Mouse (Mus musculus) kidney, postnatal 0 days (tissue): Measurements from ENCODE around the gene Glrp1. TPM values are rescaled to one million over a fixed set of nuclear protein-coding genes. Genes with fewer than 3 reads are reported as not detected.

Source experiments
- ATAC-seq: fragments of 200-750 bp; cut with Nextera tagmentation; replicated peaks from 2 replicates; pipeline ENCODE4 v1.8.0; 2017; ENCODE audit warnings: low read depth, moderate number of reproducible peaks, moderate TSS enrichment, moderate library complexity; ENCODE audit not compliant: low FRiP score
- DNase-seq: peaks from one replicate; pipeline ENCODE4 v3.0.0-alpha.2; 2016; ENCODE audit warnings: low spot score
- H3K27ac ChIP-seq: fragments of 300-500 bp; sonication (generic); 2 replicates; pipeline ENCODE4 v1.5.1; 2014; ENCODE audit warnings: mild to moderate bottlenecking
- H3K27me3 ChIP-seq: fragments of 300-500 bp; sonication (generic); 2 replicates; pipeline ENCODE4 v1.6.1; 2014; ENCODE audit warnings: low read length, mixed read lengths; ENCODE audit not compliant: insufficient read depth
- H3K36me3 ChIP-seq: fragments of 300-500 bp; sonication (generic); 2 replicates; pipeline ENCODE4 v1.6.1; 2014; ENCODE audit warnings: low read length, mixed read lengths; ENCODE audit not compliant: insufficient read depth
- H3K4me1 ChIP-seq: fragments of 300-500 bp; sonication (generic); replicated peaks from 2 replicates; pipeline ENCODE4 v1.6.1; 2014; ENCODE audit warnings: antibody characterized with exemption, low read length, mixed read lengths; ENCODE audit not compliant: insufficient read depth
- H3K4me2 ChIP-seq: fragments of 300-500 bp; sonication (generic); 2 replicates; pipeline ENCODE4 v1.6.1; 2014; ENCODE audit warnings: mild to moderate bottlenecking, low read length, moderate library complexity, mixed read lengths
- H3K4me3 ChIP-seq: fragments of 300-500 bp; sonication (generic); replicated peaks from 2 replicates; pipeline ENCODE4 v1.5.1; 2014; ENCODE audit warnings: low read depth, low read length
- H3K9ac ChIP-seq: fragments of 300-500 bp; sonication (generic); 2 replicates; pipeline ENCODE4 v1.6.1; 2014; ENCODE audit warnings: low read depth, low read length
- H3K9me3 ChIP-seq: fragments of 300-500 bp; sonication (generic); replicated peaks from 2 replicates; pipeline ENCODE4 v1.6.1; 2016; ENCODE audit warnings: low read length, inconsistent platforms, mixed read lengths
- CTCF ChIP-seq: IDR thresholded peaks from 2 replicates; pipeline ENCODE4 v1.5.1; 2016; ENCODE audit warnings: antibody characterized with exemption, low read depth, mild to moderate bottlenecking, moderate library complexity
- WGBS: fragments of 180-500 bp; shearing (Covaris S2); extraction: QIAGEN DNeasy Blood & Tissue Kit; methylation state at CpG from one replicate; pipeline ENCODE4 v1.1.7; 2014; 5-methylcytosine and 5-hydroxymethylcytosine counted together
- polyA plus RNA-seq: library from polyadenylated mRNA; unstranded; fragments of >200 nt; fragmentation: Nextera tagmentation; extraction: Ambion mirVana; gene quantifications from 2 replicates; pipeline ENCODE4 v1.2.1, GENCODE M21; 2015

Glrp1 gene
- polyA plus RNA-seq: 0.09 TPM in 1 of 2 replicates, not detected in the other

DNA sequence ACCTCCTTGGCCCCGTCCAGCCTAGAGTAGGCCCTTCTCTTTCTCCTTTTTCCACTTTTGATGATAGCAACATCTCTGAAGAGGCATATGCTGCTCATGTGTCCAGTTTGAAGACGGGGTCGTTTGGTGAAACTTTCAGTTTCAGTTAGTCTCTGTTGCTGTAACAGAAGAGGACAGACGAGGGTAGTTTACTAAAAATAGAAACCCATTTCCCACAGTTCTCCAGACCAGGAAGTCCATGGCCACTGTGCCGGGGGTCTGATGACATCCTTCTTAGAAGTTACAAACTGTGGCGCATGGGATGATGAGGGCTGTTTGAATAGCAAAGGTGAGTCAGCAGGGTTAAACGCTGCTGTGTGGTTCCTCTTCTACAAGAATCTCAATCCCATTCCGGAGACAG lies at the start of gene Glrp1:
TSS of gene Glrp1 (minus strand) at position 278 of the 400 bp plus-strand sequence.
- no peak within 1 kb of the TSS for H3K9ac ChIP-seq
- H3K27ac ChIP-seq: no peak within 1 kb of the TSS
- H3K4me1 ChIP-seq: 0 out of 2 replicates have a peak, but pooled peaks cover 3% of the 10 kb centered on the region
- H3K27me3 ChIP-seq: no peaks in the 10 kb centered on the region
- H3K4me2 ChIP-seq: no peak within 1 kb of the TSS
- H3K36me3 ChIP-seq: no peaks in the 10 kb centered on the region
- H3K9me3 ChIP-seq: no peaks in the 10 kb centered on the region
- H3K4me3 ChIP-seq: no peak within 1 kb of the TSS
- WGBS: 74% methylated on average over 8 of the region's 8 CpGs
- no peak for ATAC-seq
- no peak for TF ChIP-seq CTCF
- no peak for DNase-seq

- H3K36me3 ChIP-seq: no peaks in the 10 kb centered on the region
- H3K27me3 ChIP-seq: no peaks in the 10 kb centered on the region
- no peak overlapping the region for H3K4me3 ChIP-seq
- DNase-seq: peak; percentile 84
- no peaks in the 10 kb centered on the region for H3K9me3 ChIP-seq
- H3K9ac ChIP-seq: no peak overlapping the region
- H3K4me2 ChIP-seq: peak overlapping the region; percentile 17; the same call in 1 of the 2 replicates
- H3K27ac ChIP-seq: 0 out of 2 replicates have a peak overlapping the region, but pooled peaks have one; percentile 48
- no peak for TF ChIP-seq CTCF
- WGBS: 5% methylated on average over 7 of the region's 7 CpGs
- ATAC-seq: no peak; the same call in 1 of the 2 replicates
- H3K4me1 ChIP-seq: peaks cover 3% of the 10 kb centered on the region; the same call in 1 of the 2 replicates
Observed at GRCm38 (mm10) chr1:88559258-88559657, 49.4 kb upstream of the Glrp1 start.

GRCm38 (mm10) chr1:88558793-88559192 lies 48.9 kb upstream of the Glrp1 start:
- peaks cover 3% of the 10 kb centered on the region; the same call in 1 of the 2 replicates for H3K4me1 ChIP-seq
- no peak overlapping the region for H3K4me2 ChIP-seq
- H3K27me3 ChIP-seq: no peaks in the 10 kb centered on the region
- no peak for TF ChIP-seq CTCF
- H3K27ac ChIP-seq: no peak overlapping the region
- no peaks in the 10 kb centered on the region for H3K9me3 ChIP-seq
- ATAC-seq (no peak), DNase-seq (no peak)
- no peak overlapping the region for H3K9ac ChIP-seq
- no peak overlapping the region for H3K4me3 ChIP-seq
- H3K36me3 ChIP-seq: no peaks in the 10 kb centered on the region

DNA sequence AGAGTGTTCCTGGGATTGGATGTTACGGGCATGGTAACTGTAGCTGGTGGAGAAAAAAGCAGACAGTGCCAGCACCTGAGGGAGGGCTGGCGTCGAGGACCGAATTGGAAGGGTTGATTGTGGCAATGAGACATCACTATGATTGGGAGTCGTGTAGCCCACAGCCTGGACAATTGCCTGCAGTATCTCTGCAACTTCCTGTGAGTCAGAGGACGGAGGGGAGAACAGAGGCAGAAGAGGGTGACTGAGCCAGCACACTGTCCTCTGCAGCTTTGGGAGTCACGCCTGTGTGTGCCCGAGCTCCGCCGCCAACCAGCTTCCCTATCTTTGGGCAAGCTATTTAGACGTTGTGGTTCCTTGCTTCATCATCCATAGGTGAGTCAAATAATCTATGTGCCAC lies 46.5 kb upstream of the Glrp1 start:
- TF ChIP-seq CTCF: no peak
- Histone ChIP-seq H3K27me3 (no peaks in the 10 kb centered on the region), H3K27ac (no peak overlapping the region), H3K9me3 (no peaks in the 10 kb centered on the region), H3K36me3 (no peaks in the 10 kb centered on the region), H3K4me1 (peaks cover 3% of the 10 kb centered on the region; the same call in 1 of the 2 replicates), H3K4me2 (no peak overlapping the region), H3K4me3 (no peak overlapping the region), H3K9ac (no peak overlapping the region)
- WGBS: 87% methylated on average over 11 of the region's 11 CpGs
- DNase-seq (no peak), ATAC-seq (no peak)

DNA sequence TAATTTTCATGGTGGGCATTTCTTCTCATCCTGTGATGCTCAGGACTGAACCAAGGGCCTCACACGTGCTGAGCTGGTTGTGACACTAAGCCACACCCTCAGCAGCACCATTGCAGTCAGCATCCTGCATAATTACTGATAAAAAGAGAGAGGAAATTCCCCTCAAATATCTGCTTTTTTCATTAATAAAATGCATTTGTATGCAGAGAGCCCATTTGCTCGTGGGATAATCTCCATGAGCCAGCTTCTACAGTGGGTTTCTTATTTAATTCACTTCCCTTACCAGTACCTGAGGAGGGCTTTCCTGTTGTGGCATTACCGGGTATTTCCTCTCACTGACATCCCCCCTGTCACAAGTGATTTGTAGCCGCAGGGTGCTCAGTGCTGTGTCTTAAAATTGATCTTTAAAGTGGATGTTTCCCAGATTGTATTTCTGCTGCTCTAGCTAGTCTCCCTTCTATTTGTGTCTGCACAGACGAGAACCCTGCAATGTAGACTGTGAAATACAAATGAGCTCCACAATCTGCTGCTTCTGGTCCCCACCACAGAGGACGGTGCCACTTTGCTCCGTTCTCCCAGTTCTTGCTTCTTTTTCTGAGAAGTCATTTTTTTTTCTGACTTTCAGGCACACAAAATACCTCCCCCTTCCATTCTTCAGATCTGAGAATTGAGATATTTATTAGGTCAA lies 43.8 kb upstream of the Glrp1 start:
- WGBS: 40% methylated on average over 7 of the region's 7 CpGs
- Histone ChIP-seq H3K4me3 (no peak overlapping the region), H3K4me1 (no peaks in the 10 kb centered on the region), H3K27me3 (no peaks in the 10 kb centered on the region), H3K36me3 (no peaks in the 10 kb centered on the region), H3K9ac (no peak overlapping the region), H3K4me2 (no peak overlapping the region), H3K27ac (no peak overlapping the region), H3K9me3 (no peaks in the 10 kb centered on the region)
- ATAC-seq (no peak), DNase-seq (no peak)
- TF ChIP-seq CTCF: no peak

DNA sequence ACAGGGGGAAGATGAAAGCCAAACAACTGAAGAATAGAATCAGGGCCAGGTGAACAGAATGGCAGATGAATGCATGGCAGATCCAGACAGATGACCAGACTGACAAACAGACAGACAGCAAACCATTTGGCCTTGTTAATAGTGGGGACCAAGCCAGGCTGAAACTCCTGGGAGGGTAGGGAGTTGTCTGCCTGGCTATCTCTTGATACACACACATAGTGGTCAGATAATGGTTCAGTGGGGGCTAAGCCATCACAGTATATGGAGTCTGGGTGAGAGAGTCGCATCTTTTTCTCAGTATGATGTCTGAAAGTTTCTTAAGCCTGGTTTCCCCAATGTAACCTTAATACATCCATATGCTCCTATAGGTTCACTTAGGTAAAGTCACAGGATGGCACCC lies 39.4 kb upstream of the Glrp1 start:
- ATAC-seq (no peak), DNase-seq (no peak)
- Histone ChIP-seq H3K4me1 (no peaks in the 10 kb centered on the region), H3K27me3 (no peaks in the 10 kb centered on the region), H3K27ac (no peak overlapping the region), H3K4me2 (no peak overlapping the region), H3K36me3 (no peaks in the 10 kb centered on the region), H3K4me3 (no peak overlapping the region), H3K9ac (no peak overlapping the region), H3K9me3 (no peaks in the 10 kb centered on the region)
- WGBS: 92% methylated on average over 1 of the region's 1 CpGs
- TF ChIP-seq CTCF: no peak
